Mouse (Mus musculus) ES-Bruce4 (cell line): ENCODE measurements around the gene Trim5. TPM values are rescaled to one million over a fixed set of nuclear protein-coding genes. Genes with fewer than 3 reads are reported as not detected.
"Not testable (repeated sequence)": the region's sequence is repeated elsewhere in the genome, so short reads cannot be mapped to it uniquely, and the experiment has no call there.

Source experiments
- H3K27ac ChIP-seq: 2 replicates; pipeline ENCODE4 v1.5.1; 2012; ENCODE audit warnings: low read length, inconsistent platforms; ENCODE audit not compliant: insufficient read depth
- H3K27me3 ChIP-seq: 2 replicates; pipeline ENCODE4 v1.6.1; 2012; ENCODE audit warnings: mild to moderate bottlenecking, low read length, inconsistent platforms; ENCODE audit not compliant: control insufficient read depth, poor library complexity, insufficient read depth, severe bottlenecking
- H3K36me3 ChIP-seq: 2 replicates; pipeline ENCODE4 v1.6.1; 2012; ENCODE audit warnings: inconsistent platforms, mild to moderate bottlenecking, low read length, moderate library complexity; ENCODE audit not compliant: control insufficient read depth, poor library complexity, insufficient read depth, severe bottlenecking
- H3K4me1 ChIP-seq: one replicate; pipeline ENCODE4 v1.8.1; 2011; ENCODE audit warnings: low read length; ENCODE audit not compliant: control insufficient read depth, insufficient read depth
- H3K4me3 ChIP-seq: 2 replicates; pipeline ENCODE4 v1.5.1; 2011; ENCODE audit warnings: low read depth, mild to moderate bottlenecking, low read length
- H3K9ac ChIP-seq: 2 replicates; pipeline ENCODE4 v1.6.1; 2012; ENCODE audit warnings: low read depth, mild to moderate bottlenecking, inconsistent platforms; ENCODE audit not compliant: poor library complexity, severe bottlenecking
- H3K9me3 ChIP-seq: replicated peaks from 2 replicates; pipeline ENCODE4 v1.6.1; 2012; ENCODE audit warnings: mild to moderate bottlenecking, low read length, inconsistent platforms; ENCODE audit not compliant: control insufficient read depth, poor library complexity, insufficient read depth, severe bottlenecking
- CTCF ChIP-seq: IDR thresholded peaks from one replicate; pipeline ENCODE4 v1.8.1; 2011; ENCODE audit warnings: low read depth, low read length
- EP300 ChIP-seq: IDR thresholded peaks from 2 replicates; pipeline ENCODE4 v1.6.1; 2011; ENCODE audit warnings: low read depth, low read length; ENCODE audit not compliant: insufficient read depth
- POLR2A ChIP-seq: IDR thresholded peaks from one replicate; pipeline ENCODE4 v1.8.1; 2011; ENCODE audit warnings: low read length; ENCODE audit not compliant: insufficient read depth
- polyA plus RNA-seq: library from polyadenylated mRNA; stranded (reverse); fragments of >200 nt; gene quantifications from 2 replicates; pipeline ENCODE4 v1.2.4, GENCODE M21; 2011; ENCODE audit warnings: low read depth; ENCODE audit not compliant: missing spikeins, insufficient read depth, insufficient read length

Trim5 gene
- polyA plus RNA-seq, result 1.2 and 2.5 TPM in 2 replicates

- H3K27me3 ChIP-seq, H3K9ac ChIP-seq, H3K4me3 ChIP-seq, H3K36me3 ChIP-seq, H3K9me3 ChIP-seq, H3K4me1 ChIP-seq: not testable (repeated sequence)
- peak within 1 kb of the TSS; percentile 44 for H3K27ac ChIP-seq
Measured at GRCm38 (mm10) chr7:104287576-104288443, at the start of gene Trim5. Trim5 (minus strand) TSS chr7:104288094.

GRCm38 (mm10) chr7:104335547-104335946 lies 47.7 kb upstream of the Trim5 start:
- H3K36me3 ChIP-seq, H3K27me3 ChIP-seq, H3K9me3 ChIP-seq, H3K9ac ChIP-seq, H3K27ac ChIP-seq, H3K4me3 ChIP-seq, H3K4me1 ChIP-seq: not testable (repeated sequence)

GRCm38 (mm10) chr7:104329171-104329570 lies 41.3 kb upstream of the Trim5 start, which contains the start of gene Trim34b:
Trim34b (plus strand) TSS chr7:104329471.
- not testable (repeated sequence) for H3K27me3 ChIP-seq, H3K36me3 ChIP-seq, H3K27ac ChIP-seq, H3K9me3 ChIP-seq, H3K4me1 ChIP-seq, H3K9ac ChIP-seq, H3K4me3 ChIP-seq

- no peaks in the 10 kb centered on the region; the same call in 1 of the 2 replicates for H3K9me3 ChIP-seq
- no peak overlapping the region for H3K4me3 ChIP-seq
- TF ChIP-seq EP300, result no peak
- no peak for TF ChIP-seq POLR2A
- no peak for TF ChIP-seq CTCF
- H3K27me3 ChIP-seq, result no peaks in the 10 kb centered on the region
- H3K36me3 ChIP-seq, result no peaks in the 10 kb centered on the region
- H3K27ac ChIP-seq, result no peak overlapping the region
- H3K9ac ChIP-seq, result no peak overlapping the region
- no peaks in the 10 kb centered on the region for H3K4me1 ChIP-seq
Measured at GRCm38 (mm10) chr7:104322028-104322427, 34.1 kb upstream of the Trim5 start.

- not testable (repeated sequence) for H3K27me3 ChIP-seq, H3K4me3 ChIP-seq, H3K9me3 ChIP-seq, H3K9ac ChIP-seq, H3K36me3 ChIP-seq, H3K4me1 ChIP-seq
- H3K27ac ChIP-seq, result peak within 1 kb of the TSS; percentile 77
Measured at GRCm38 (mm10) chr7:104315369-104316080, 27.6 kb upstream of the Trim5 start, which contains the start of gene Trim12a. Trim12a (minus strand) TSS chr7:104315466.

- Histone ChIP-seq H3K9me3 (no peaks in the 10 kb centered on the region), H3K36me3 (no peaks in the 10 kb centered on the region), H3K27me3 (no peaks in the 10 kb centered on the region), H3K9ac (no peak overlapping the region), H3K4me1 (peaks cover 2% of the 10 kb centered on the region), H3K27ac (peak overlapping the region; percentile 77), H3K4me3 (no peak overlapping the region; the same call in 1 of the 2 replicates)
- no peak for TF ChIP-seq EP300
- TF ChIP-seq CTCF, result no peak
- no peak for TF ChIP-seq POLR2A
Measured at GRCm38 (mm10) chr7:104314796-104315353, 27.0 kb upstream of the Trim5 start.
